Mouse (Mus musculus): ENCODE results near the gene Tbxas1. TPM values are rescaled to one million over a fixed set of nuclear protein-coding genes. Genes with fewer than 3 reads are reported as not detected.
A peak's percentile ranks its signal among the peaks of the same experiment; 100 is the strongest.

Gene Tbxas1
- total and polyA plus RNA-seq, 2 experiments = 1.1 to 3.5 TPM

- Histone ChIP-seq H3K9ac (ENCODE audit: low read depth, low read length) (no peak overlapping the region), H3K79me2 (ENCODE audit: control insufficient read depth, insufficient read depth, low read length) (no peaks in the 10 kb centered on the region), H3K4me1 (ENCODE audit: control insufficient read depth, insufficient read depth, low read length) (0 out of 2 replicates have a peak, but pooled peaks cover 2% of the 10 kb centered on the region), H3K27me3 (ENCODE audit: control insufficient read depth, insufficient read depth, low read length) (no peaks in the 10 kb centered on the region), H3K36me3 (ENCODE audit: control insufficient read depth, insufficient read depth, low read length) (no peaks in the 10 kb centered on the region), H3K27ac (replicated peaks; ENCODE audit: insufficient read depth, low read depth, low read length) (peak overlapping the region; percentile 48), H3K4me3 (ENCODE audit: insufficient read depth, low read depth, low read length) (no peak overlapping the region)
- TF ChIP-seq CTCF (IDR thresholded peaks at IDR 0.05; ENCODE audit: low read depth, low read length) = no peak
- no peak for TF ChIP-seq POLR2A (IDR thresholded peaks at IDR 0.05; ENCODE audit: extremely low read depth, insufficient read depth, low read length)
- peak; percentile 15 for DNase-seq (ENCODE audit: extremely low read depth, low read depth, low spot score)
- 57% methylated on average over 11 of the region's 11 CpGs for WGBS
Measured at GRCm38 (mm10) chr6:38980921-38981715, 105.9 kb downstream of the Tbxas1 start.

- H3K27ac ChIP-seq (replicated peaks; ENCODE audit: insufficient read depth, low read depth, low read length) = 0 out of 2 replicates have a peak overlapping the region, but pooled peaks have one; percentile 6
- H3K4me1 ChIP-seq (ENCODE audit: control insufficient read depth, insufficient read depth, low read length) = 0 out of 2 replicates have a peak, but pooled peaks cover 2% of the 10 kb centered on the region
- no peaks in the 10 kb centered on the region for H3K27me3 ChIP-seq (ENCODE audit: control insufficient read depth, insufficient read depth, low read length)
- DNase-seq (ENCODE audit: extremely low read depth, low read depth, low spot score) = no peak
- TF ChIP-seq CTCF (IDR thresholded peaks at IDR 0.05; ENCODE audit: low read depth, low read length) (no peak), POLR2A (IDR thresholded peaks at IDR 0.05; ENCODE audit: extremely low read depth, insufficient read depth, low read length) (no peak)
- no peak overlapping the region for H3K4me3 ChIP-seq (ENCODE audit: insufficient read depth, low read depth, low read length)
- no peak overlapping the region for H3K9ac ChIP-seq (ENCODE audit: low read depth, low read length)
- H3K36me3 ChIP-seq (ENCODE audit: control insufficient read depth, insufficient read depth, low read length) = no peaks in the 10 kb centered on the region
- no peaks in the 10 kb centered on the region for H3K79me2 ChIP-seq (ENCODE audit: control insufficient read depth, insufficient read depth, low read length)
- 89% methylated on average over 8 of the region's 8 CpGs for WGBS
Measured at GRCm38 (mm10) chr6:38982071-38982470, 106.9 kb downstream of the Tbxas1 start.

- no peak for DNase-seq (ENCODE audit: extremely low read depth, low read depth, low spot score)
- H3K27me3 ChIP-seq (ENCODE audit: control insufficient read depth, insufficient read depth, low read length) = no peaks in the 10 kb centered on the region
- H3K27ac ChIP-seq (replicated peaks; ENCODE audit: insufficient read depth, low read depth, low read length) = no peak overlapping the region
- H3K4me3 ChIP-seq (ENCODE audit: insufficient read depth, low read depth, low read length) = no peak overlapping the region
- TF ChIP-seq POLR2A (IDR thresholded peaks at IDR 0.05; ENCODE audit: extremely low read depth, insufficient read depth, low read length) (no peak), CTCF (IDR thresholded peaks at IDR 0.05; ENCODE audit: low read depth, low read length) (no peak)
- no peak overlapping the region for H3K9ac ChIP-seq (ENCODE audit: low read depth, low read length)
- 0 out of 2 replicates have a peak, but pooled peaks cover 2% of the 10 kb centered on the region for H3K4me1 ChIP-seq (ENCODE audit: control insufficient read depth, insufficient read depth, low read length)
- no peaks in the 10 kb centered on the region for H3K36me3 ChIP-seq (ENCODE audit: control insufficient read depth, insufficient read depth, low read length)
- 66% methylated on average over 4 of the region's 4 CpGs for WGBS
- no peaks in the 10 kb centered on the region for H3K79me2 ChIP-seq (ENCODE audit: control insufficient read depth, insufficient read depth, low read length)
Measured at GRCm38 (mm10) chr6:38982656-38983055, 107.5 kb downstream of the Tbxas1 start.

DNA sequence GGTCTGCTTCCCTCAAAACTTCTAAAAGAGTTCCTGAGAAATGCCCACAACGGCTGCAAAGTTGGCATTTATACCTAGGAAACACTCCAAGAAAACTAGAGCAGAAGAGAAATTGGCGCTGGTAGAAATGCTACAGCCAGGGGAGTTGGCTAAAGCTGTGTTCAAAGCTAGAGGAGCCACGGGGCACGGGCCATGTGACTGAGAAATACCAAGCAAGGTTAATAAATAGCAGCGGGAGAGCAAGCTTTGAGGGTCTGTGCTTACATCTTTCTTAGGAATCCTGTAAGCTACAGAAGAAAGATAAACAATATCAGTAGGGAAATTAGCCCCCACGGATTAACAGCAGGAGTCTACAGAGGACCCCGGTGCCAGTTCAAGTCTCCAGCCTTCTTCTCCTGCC lies 107.9 kb downstream of the Tbxas1 start:
- no peak for DNase-seq (ENCODE audit: extremely low read depth, low read depth, low spot score)
- no peak overlapping the region for H3K4me3 ChIP-seq (ENCODE audit: insufficient read depth, low read depth, low read length)
- no peak overlapping the region for H3K9ac ChIP-seq (ENCODE audit: low read depth, low read length)
- no peaks in the 10 kb centered on the region for H3K36me3 ChIP-seq (ENCODE audit: control insufficient read depth, insufficient read depth, low read length)
- WGBS = 62% methylated on average over 7 of the region's 7 CpGs
- no peak for TF ChIP-seq POLR2A (IDR thresholded peaks at IDR 0.05; ENCODE audit: extremely low read depth, insufficient read depth, low read length)
- no peak for TF ChIP-seq CTCF (IDR thresholded peaks at IDR 0.05; ENCODE audit: low read depth, low read length)
- H3K79me2 ChIP-seq (ENCODE audit: control insufficient read depth, insufficient read depth, low read length) = no peaks in the 10 kb centered on the region
- H3K27me3 ChIP-seq (ENCODE audit: control insufficient read depth, insufficient read depth, low read length) = no peaks in the 10 kb centered on the region
- no peak overlapping the region for H3K27ac ChIP-seq (replicated peaks; ENCODE audit: insufficient read depth, low read depth, low read length)
- H3K4me1 ChIP-seq (ENCODE audit: control insufficient read depth, insufficient read depth, low read length) = 0 out of 2 replicates have a peak, but pooled peaks cover 2% of the 10 kb centered on the region

DNA sequence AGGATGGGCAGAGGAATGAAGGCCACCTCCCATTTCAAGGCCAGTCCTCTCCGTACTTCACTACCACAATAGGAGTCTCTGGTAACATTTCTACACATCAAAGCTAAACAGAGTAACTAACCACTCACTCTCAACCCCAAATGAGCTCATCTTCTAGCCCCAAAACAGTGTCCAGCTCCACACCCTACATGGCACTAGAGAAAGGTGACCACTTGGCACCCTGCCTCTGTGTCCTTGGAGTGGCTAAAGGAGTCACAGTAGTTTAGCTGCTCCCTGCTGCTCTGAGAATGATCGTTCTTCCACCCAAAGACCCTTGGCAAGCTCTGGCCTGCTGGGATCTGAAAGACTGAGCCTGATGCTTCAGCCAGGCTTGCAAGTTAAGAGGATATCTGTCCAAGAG lies 109.4 kb downstream of the Tbxas1 start:
- WGBS = 91% methylated on average over 2 of the region's 2 CpGs
- DNase-seq (ENCODE audit: extremely low read depth, low read depth, low spot score) = no peak
- Histone ChIP-seq H3K27ac (replicated peaks; ENCODE audit: insufficient read depth, low read depth, low read length) (no peak overlapping the region), H3K4me3 (ENCODE audit: insufficient read depth, low read depth, low read length) (no peak overlapping the region), H3K27me3 (ENCODE audit: control insufficient read depth, insufficient read depth, low read length) (no peaks in the 10 kb centered on the region), H3K79me2 (ENCODE audit: control insufficient read depth, insufficient read depth, low read length) (no peaks in the 10 kb centered on the region), H3K36me3 (ENCODE audit: control insufficient read depth, insufficient read depth, low read length) (no peaks in the 10 kb centered on the region), H3K4me1 (ENCODE audit: control insufficient read depth, insufficient read depth, low read length) (0 out of 2 replicates have a peak, but pooled peaks cover 2% of the 10 kb centered on the region), H3K9ac (ENCODE audit: low read depth, low read length) (no peak overlapping the region)
- TF ChIP-seq CTCF (IDR thresholded peaks at IDR 0.05; ENCODE audit: low read depth, low read length) (no peak), POLR2A (IDR thresholded peaks at IDR 0.05; ENCODE audit: extremely low read depth, insufficient read depth, low read length) (no peak)

DNA sequence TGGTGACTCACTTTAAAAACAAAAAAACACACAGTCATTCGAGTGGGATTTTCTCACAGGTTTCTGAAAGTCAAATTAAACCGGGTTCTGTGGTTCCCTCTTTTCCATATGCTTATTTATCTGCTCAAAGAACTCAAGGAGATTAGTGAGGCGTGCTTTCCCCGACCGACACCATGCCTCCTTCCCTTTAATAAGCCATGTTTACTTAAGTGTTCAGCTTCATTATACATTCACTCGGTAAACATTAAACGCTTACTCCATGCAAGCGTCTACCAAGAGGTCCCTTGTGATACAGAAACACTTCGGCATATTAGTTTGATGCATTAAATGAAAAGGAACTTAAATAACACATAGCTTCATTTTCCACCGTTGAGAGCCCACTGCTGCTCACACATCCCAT lies 111.4 kb downstream of the Tbxas1 start:
- no peak for DNase-seq (ENCODE audit: extremely low read depth, low read depth, low spot score)
- Histone ChIP-seq H3K27me3 (ENCODE audit: control insufficient read depth, insufficient read depth, low read length) (no peaks in the 10 kb centered on the region), H3K36me3 (ENCODE audit: control insufficient read depth, insufficient read depth, low read length) (no peaks in the 10 kb centered on the region), H3K27ac (replicated peaks; ENCODE audit: insufficient read depth, low read depth, low read length) (no peak overlapping the region), H3K9ac (ENCODE audit: low read depth, low read length) (no peak overlapping the region), H3K4me1 (ENCODE audit: control insufficient read depth, insufficient read depth, low read length) (0 out of 2 replicates have a peak, but pooled peaks cover under 1% of the 10 kb centered on the region), H3K4me3 (ENCODE audit: insufficient read depth, low read depth, low read length) (no peak overlapping the region), H3K79me2 (ENCODE audit: control insufficient read depth, insufficient read depth, low read length) (no peaks in the 10 kb centered on the region)
- no peak for TF ChIP-seq POLR2A (IDR thresholded peaks at IDR 0.05; ENCODE audit: extremely low read depth, insufficient read depth, low read length)
- TF ChIP-seq CTCF (IDR thresholded peaks at IDR 0.05; ENCODE audit: low read depth, low read length) = no peak
- WGBS = 74% methylated on average over 10 of the region's 10 CpGs
